ENCODE assay signal across 29 mouse cellular contexts in genomic region chr3:88131071-88131470, GRCm38 (mm10). TPM values are rescaled to one million over a fixed set of nuclear protein-coding genes. Genes with fewer than 3 reads are reported as not detected.
DNase-seq lines count a peak whose midpoint lies in the region; ATAC-seq and TF ChIP-seq lines count a peak whose summit lies in the region.
"Had no signal": no experiment of that assay in that cellular context is flagged by ENCODE, and none has a peak within 500 bp of the region (broad histone marks: within the 10 kb centered on the region; RNA-seq: fewer than 3 reads in every experiment).

No protein-coding gene starts in this region.

- peak; percentile 63; the same call in 1 of the 2 replicates for ATAC-seq in cerebellum, adult (ENCODE audit: insufficient number of reproducible peaks, low FRiP score, low TSS enrichment)
- no peak for ATAC-seq in activated CD4-positive, CD25-positive, alpha-beta regulatory T cell, adult 4 months
- ATAC-seq: forebrain, embryonic 15.5 days; inflammation-experienced regulatory T-cells, adult 6 months; midbrain, embryonic 15.5 days had no signal

- no peak for TF ChIP-seq POLR2A in cerebellum, adult 2 months (IDR thresholded peaks at IDR 0.05; ENCODE audit: borderline replicate concordance, insufficient read depth, low read length)

- 19% methylated on average over 3 of the region's 3 CpGs for WGBS in cerebellum, adult 2 months

- H3K27ac ChIP-seq in cerebellum, adult 2 months (ENCODE audit: insufficient read depth, low read length): 0 out of 2 replicates have a peak overlapping the region, but pooled peaks have one; percentile 3
- H3K27ac ChIP-seq: forebrain, embryonic 15.5 days; hindbrain, embryonic 14.5 days; kidney, postnatal 0 days; left cerebral cortex, adult 2 months; liver, embryonic 15.5 days; lung, embryonic 15.5 days; midbrain, embryonic 15.5 days; neural tube, embryonic 12.5 days had no signal

- TF ChIP-seq CTCF in cerebellum, adult 2 months (IDR thresholded peaks at IDR 0.05; ENCODE audit: borderline replicate concordance, insufficient read depth, low read depth, low read length): no peak

- DNase-seq in cerebellum, postnatal 4 days (ENCODE audit: low spot score in 2 of 2): no peak
- DNase-seq in adrenal gland, postnatal 36 days: peak; percentile 62 to 63
- peak; percentile 69 to 90 for DNase-seq in cerebellum, adult 2 months
- DNase-seq in cerebellum, postnatal 25 days: peak; percentile 74 to 79
- DNase-seq in ovary, adult 18-20 months (ENCODE audit: low spot score): no peak
- DNase-seq: gastrocnemius, postnatal 25 days; heart, postnatal 36 days; kidney, adult 18-20 months; lung, postnatal 36 days; retina, postnatal 1 day; right cerebral cortex, postnatal 25 days; spleen, adult 18-20 months; thymus, postnatal 14 days had no signal

- H3K27me3 ChIP-seq in cerebellum, adult 2 months (ENCODE audit: control insufficient read depth, insufficient read depth, low read length): no peaks in the 10 kb centered on the region
- H3K27me3 ChIP-seq: forebrain, embryonic 15.5 days; heart, embryonic 15.5 days; liver, embryonic 15.5 days; lung, embryonic 15.5 days; midbrain, embryonic 15.5 days; neural tube, embryonic 12.5 days had no signal

- no peak overlapping the region for H3K4me3 ChIP-seq in cerebellum, adult 2 months (replicated peaks; ENCODE audit: insufficient read depth, low read depth, low read length)
- H3K4me3 ChIP-seq: forebrain, embryonic 15.5 days; heart, embryonic 15.5 days; left cerebral cortex, adult 2 months; liver, embryonic 15.5 days; lung, embryonic 15.5 days; midbrain, embryonic 15.5 days; neural tube, embryonic 12.5 days had no signal

- H3K4me1 ChIP-seq in cerebellum, adult 2 months (ENCODE audit: control insufficient read depth, insufficient read depth, low read length): peaks cover 23% of the 10 kb centered on the region
- H3K4me1 ChIP-seq: forebrain, embryonic 15.5 days; liver, embryonic 15.5 days; midbrain, embryonic 15.5 days; neural tube, embryonic 12.5 days had no signal

RNA-seq across cellular contexts. Expression of gene Mef2d, which starts 11.1 kb away (rescaled TPM):
- total RNA-seq in adrenal gland, postnatal 36 days (2021): 10 to 100 TPM; 85.1 to 99.4 TPM
- polyA plus RNA-seq in cerebellum, adult 2 months (2012; rRNA removed): 102 and 116 TPM in 2 replicates
- 10 to 100 TPM; 24.3 to 24.5 TPM for polyA plus RNA-seq in activated CD4-positive, CD25-positive, alpha-beta regulatory T cell, adult 4 months (2017; shearing (Covaris generic))

RNA-seq across cellular contexts. Expression of gene Iqgap3, which starts 49.3 kb away (rescaled TPM):
- 1 to 10 TPM; 2.1 to 2.2 TPM for total RNA-seq in adrenal gland, postnatal 36 days (2021)
- polyA plus RNA-seq in cerebellum, adult 2 months (2012; rRNA removed): 0.11 and 0.14 TPM in 2 replicates
- polyA plus RNA-seq in activated CD4-positive, CD25-positive, alpha-beta regulatory T cell, adult 4 months (2017; shearing (Covaris generic)): 1 to 10 TPM; 1.3 to 1.4 TPM

RNA-seq across cellular contexts. Expression of gene Ttc24, which starts 53.0 kb away (rescaled TPM):
- not detected for total RNA-seq in adrenal gland, postnatal 36 days (2021)
- polyA plus RNA-seq in cerebellum, adult 2 months (2012; rRNA removed): not detected in 2 replicates
- polyA plus RNA-seq in activated CD4-positive, CD25-positive, alpha-beta regulatory T cell, adult 4 months (2017; shearing (Covaris generic)): not detected
- total RNA-seq: ES-E14; gastrocnemius, postnatal 25 days; heart, postnatal 36 days; layer of hippocampus, postnatal 10 days; left cerebral cortex, adult 2 months; left cerebral cortex, postnatal 36 days had no signal
- polyA plus RNA-seq: forebrain, embryonic 15.5 days; heart, embryonic 15.5 days; hindbrain, embryonic 14.5 days; inflammation-experienced regulatory T-cells, adult 6 months; kidney, postnatal 0 days; limb, embryonic 14.5 days; liver, embryonic 15.5 days; lung, embryonic 15.5 days; midbrain, embryonic 15.5 days; neural tube, embryonic 12.5 days had no signal

Comparison
In these comparisons a context has a peak if more than half of its experiments do, and no peak if none do; other contexts are left out.
1. DNase-seq: peak in adrenal gland, postnatal 36 days (2 of 2), cerebellum, adult 2 months (2 of 2) and cerebellum, postnatal 25 days (2 of 2); none in cerebellum, postnatal 4 days (0 of 2) and ovary, adult 18-20 months (single experiment).